Mouse (Mus musculus) lung, adult 18-20 months (tissue): ENCODE data around the gene Txlna.

Experiments used
- DNase-seq, 2 experiments: peaks; one replicate each; pipeline ENCODE4 v3.0.0; 2022; ENCODE audit warnings: mixed read lengths in 2 of 2

Txlna gene

DNA sequence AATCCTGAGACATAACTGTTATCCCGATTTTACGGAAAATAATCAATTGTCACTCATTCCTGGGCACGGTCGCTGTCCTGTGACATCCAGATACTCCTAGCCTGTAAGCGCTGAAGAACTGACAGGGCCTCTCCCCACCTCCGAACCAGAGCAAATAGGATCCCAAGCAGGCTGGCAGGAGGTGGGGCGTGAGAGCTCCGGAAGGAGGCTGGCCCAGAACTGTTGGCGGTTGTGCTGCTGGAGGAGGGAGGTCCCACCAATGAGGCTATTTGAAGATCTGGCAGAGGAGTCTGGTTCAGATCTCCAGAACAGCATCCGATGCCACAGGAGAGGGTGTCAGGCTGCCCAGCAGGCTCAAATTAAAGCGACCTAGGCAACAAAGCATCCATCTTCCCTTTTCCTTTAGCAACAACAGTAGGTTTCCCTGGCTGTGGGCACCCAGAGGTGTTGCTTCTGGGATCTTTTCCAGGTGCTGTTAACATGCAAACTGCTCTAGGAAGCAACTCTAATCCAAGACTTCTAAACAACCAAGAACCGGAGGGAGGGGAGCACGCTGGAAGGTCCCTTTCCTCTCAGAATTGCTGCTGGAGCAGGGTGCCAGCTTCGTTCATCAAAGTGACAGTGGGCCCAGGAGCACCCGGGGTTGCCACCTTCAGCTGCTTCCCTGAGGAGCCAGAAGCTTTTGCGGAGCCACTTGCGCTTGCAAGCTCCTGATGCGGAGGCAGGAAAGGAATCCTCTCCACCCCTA lies 16.4 kb downstream of the Txlna start:
- DNase-seq = peak; percentile 89 to 92

- peak; percentile 53 to 58 for DNase-seq
Observed at GRCm38 (mm10) chr4:129623681-129624091, 17.2 kb downstream of the Txlna start, which contains the start of gene Ccdc28b. Ccdc28b (minus strand) TSS chr4:129623947.

DNA sequence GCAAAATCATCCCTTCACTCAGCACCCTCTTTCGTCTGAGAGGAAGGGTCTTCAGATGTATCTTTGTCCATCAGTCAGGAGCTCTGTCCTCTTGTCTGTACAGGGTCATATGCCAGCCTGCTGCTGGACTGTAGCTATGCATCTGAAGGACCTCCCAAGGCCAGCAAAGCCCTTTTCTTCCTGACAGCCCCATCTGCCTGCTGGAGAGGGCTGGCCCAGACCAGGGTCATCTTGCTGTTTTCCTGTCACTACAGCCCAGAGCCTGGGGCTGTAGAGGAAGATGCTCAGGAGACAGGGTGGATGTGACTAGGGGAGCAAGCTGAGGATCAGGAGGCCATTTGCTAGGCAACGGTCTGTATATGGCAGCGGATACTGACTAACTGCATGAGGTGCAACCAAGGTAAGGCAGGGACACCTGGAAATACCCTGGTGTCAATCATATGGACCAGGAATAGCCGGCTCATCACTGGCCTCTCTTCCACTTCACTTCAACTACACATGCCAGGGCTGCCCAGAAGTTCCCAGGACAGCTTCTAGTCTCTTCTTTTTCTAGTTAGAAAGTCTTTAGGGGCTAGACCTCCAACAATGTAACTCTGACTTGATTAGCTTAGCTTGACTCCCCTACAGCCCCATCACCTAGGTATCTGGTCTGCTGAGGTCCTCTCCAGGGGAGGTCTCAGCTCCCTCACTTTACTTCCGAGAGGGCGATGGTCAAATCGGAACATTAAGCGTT lies 17.9 kb downstream of the Txlna start:
- no peak for DNase-seq

DNA sequence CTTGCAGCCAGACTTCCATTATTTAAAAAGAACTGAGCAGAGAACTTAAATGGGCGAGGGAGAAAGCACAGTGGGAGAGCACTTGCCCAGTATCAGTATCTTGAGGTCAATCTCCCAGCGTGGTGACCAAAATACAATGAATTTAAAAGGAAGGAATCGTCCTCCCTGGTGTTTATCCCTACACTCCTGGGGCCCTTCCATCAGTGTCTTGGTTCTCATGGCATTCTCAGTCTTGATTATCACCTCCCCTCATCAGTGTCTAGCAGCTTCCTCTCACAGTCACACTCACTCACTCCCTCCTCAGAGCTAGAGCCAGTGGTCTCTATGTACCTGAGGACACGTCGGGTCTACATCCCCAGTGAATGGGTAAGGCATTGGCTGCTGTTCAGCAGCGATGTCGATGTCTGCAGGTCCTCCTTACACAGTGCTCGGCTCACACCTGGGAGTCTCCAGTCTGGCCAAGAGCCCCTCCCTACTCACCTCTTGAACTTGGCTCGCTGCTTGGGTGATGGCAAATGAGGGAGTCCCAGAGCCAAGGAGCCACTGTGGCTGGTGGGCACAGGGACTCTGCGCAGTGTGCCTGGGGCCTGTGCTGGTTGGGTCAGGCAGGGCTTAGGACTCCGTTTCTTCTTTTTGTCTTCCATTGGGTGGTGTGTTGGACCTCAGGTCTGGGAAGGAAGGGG lies 18.6 kb downstream of the Txlna start:
- no peak for DNase-seq

DNA sequence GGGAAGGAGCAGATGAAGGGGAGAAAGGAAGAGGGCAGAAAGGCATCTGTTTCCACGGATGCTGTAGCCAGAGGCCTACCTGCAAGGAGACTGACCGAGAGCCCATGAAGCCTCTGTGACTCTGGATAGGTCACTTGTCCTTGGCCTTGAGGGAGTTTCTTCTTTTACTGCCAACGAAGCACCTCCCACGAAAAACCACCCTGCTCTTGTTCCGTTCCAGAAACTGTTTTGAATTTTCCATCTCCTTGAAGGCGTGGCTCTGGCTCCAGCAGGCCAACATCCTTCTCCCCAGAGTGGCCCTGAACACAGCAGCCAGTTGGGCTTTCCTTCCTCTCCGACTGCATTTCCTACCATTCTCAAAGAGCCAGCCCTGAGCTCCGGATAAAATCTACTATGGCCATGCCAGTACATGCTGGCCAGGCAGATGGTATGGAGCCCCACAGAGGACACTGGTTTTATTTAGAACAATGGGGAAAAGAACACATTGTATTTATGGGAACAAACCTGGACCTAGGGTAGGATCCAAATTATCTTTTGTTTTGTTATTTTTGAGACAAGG lies 19.5 kb downstream of the Txlna start:
- DNase-seq = peak; percentile 61 to 69

DNA sequence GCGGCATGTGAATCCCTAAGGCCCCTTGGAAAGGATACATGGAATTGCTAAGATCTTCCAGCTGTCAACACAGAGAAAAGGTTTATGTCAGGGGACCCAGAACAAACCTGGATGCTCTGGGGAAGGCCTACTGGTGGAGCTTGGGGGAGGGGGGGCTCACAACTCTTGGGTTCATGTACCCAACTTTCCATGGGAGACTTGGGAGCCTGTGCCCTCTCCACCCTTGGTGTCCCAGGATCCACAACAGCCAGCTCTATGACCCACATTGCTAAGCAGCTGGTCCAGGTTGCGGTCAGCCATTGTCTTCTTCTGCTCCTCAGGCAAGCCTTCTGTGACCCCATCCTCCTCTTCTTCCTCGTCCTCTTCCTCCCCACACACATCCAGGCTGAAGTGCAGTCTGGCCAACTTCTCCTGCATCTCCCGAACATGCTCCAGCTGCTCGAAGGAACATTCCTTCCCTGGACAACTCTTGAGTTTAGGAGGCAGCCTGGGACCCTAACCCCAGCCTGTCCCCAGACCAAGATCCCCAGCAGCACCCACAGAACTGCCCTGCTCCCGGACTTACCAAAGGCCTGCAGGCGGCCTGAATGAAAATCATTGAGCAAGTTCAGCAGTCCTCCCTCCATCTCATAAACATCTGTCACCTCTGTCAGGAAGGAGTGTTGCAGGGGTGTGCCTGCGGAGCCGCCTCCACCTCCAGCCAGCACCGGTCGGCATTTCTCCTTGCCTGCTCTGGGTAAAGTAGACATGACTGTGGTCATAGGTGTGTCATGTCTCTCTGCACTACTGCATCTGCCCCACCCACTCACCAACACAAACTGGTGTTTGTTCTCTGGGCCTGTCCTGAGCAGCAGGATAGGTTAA lies 20.2 kb downstream of the Txlna start:
- no peak for DNase-seq

GRCm38 (mm10) chr4:129618786-129619691 lies 21.8 kb downstream of the Txlna start, which contains the start of gene Iqcc:
Iqcc (minus strand) TSS chr4:129619099.
- DNase-seq = peak; percentile 96 to 97

GRCm38 (mm10) chr4:129618031-129618430 lies 22.8 kb downstream of the Txlna start:
- DNase-seq = no peak

DNA sequence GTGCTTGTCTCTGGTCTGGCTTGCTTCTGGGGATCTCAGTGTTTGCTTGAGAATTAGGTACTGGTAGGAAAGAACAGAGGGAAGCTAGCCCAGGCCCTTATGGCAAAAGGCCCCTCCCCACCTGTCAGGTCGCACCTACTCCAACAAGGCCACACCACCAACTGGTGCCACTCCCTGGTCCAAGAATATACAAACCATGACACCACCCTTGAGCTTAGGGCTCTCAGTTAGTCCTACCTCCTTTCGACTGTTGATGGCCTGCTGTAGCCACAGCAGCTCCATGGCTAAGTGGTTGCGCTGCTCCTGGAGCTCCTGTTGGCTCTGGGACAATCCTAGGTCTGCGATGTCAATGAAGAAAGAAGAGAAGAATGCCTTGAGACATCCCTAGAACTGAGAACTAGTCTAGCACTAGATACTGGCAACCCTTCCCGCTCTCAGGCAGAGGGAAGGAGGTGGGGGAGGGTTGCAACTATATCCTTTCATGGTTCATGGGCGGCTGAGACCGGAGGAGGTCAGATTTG lies 23.7 kb downstream of the Txlna start:
- DNase-seq = no peak

DNA sequence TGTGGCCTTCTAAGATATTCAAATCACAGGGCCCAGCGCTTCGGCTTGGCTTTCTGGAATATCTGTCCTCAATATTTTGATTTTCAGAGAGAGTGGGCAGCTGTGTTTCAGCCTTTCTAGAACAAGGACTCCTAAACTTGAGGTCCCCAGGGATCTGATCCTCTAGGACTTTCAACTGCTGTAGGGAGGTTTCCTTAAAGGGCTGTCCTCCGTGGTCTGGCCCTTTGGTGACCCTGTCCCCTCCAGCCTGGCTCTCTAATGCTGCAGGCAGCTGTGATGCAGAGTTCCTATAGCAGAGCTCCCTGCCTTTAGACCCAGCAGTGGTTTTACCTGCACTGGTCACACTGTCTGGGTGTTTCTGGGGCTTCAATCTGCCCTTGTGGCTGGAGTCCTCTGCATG lies 24.2 kb downstream of the Txlna start:
- DNase-seq = no peak

DNA sequence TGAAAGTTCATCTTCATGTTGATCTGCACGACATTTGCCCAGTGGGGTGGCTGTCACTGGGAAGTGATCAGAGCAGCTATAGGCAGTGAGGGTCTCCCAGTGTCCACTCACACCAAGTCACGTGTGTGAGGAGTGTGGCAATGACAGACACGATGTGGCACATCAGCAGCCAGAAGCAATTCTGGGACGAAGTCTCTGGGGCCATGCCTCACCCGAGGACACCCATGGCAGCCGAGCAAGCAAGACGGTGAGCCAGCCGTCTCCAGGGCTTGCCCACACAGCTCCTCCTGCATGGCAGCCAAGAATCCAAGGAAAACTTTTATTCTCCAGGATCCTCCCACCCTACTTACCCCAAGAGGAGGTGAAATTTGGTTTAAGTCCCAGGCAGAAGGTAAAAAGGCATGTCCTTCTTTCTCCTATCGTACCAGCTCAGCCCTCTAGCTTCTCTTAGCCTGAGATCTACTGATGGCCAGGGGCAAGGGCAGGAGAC lies 25.0 kb downstream of the Txlna start:
- DNase-seq = no peak

DNA sequence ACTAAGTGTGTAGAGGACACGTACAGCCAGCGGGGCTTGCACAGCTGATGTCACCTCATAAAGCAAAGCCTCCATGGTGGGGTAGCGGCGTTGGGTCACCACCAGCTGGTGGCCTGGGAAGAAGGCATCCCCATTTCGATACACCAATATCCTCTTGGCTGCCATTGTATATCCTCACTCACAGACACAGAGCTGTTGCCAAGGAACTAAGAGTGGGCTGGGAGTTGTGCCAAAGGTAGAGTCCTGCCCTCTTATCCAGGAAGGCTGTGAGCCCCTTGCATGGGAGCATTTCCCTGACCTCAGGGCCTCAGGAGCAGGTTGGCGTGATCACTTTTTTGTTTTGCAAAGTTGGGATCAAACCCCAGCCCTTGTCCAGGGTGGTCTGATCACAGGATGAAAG lies 26.8 kb downstream of the Txlna start, which contains the start of gene Dcdc2b:
TSS of gene Dcdc2b (minus strand) at position 165 of the 400 bp plus-strand sequence.
- peak; percentile 83 to 87 for DNase-seq

DNA sequence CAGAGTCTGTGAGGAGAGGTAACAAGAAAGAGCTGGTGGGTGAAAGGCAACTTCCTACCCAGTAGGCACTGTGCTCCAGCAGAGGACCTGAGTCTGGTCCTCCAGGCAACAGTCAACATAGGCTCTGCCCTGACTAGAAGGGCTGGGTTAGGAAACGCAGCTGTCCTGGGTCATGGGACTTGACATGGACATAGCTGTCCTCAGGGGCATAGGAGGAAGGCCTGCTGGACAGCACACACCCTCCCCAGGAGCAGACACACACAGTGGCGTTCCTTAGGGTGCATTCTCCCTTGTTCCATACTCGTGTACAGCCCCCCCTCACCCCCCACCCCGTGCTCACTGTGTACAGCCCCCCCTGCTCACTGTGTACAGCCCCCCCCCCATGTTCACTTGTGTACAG lies 30.4 kb downstream of the Txlna start:
- no peak for DNase-seq

DNA sequence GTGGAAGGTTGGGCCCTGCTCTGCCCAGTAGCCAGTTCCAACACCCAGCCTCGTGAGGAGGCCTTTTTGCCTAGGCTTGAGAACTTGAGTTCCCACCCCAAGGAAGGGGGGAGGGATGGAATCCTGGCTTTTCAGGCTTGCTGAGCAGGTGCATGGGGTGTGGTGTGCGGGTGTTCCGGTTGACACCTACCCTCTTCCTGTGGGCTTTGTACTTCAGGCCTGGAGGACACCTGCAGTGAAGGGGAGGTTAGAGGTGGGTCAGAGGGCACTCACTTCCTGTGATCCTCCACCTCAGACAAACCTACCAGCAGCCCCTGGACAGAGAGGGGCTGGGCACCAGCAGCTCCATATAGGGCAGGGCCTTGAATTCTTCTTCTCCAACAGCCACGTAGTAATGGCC lies 30.8 kb downstream of the Txlna start:
- no peak for DNase-seq

- no peak for DNase-seq
Observed at GRCm38 (mm10) chr4:129609139-129609631, 31.7 kb downstream of the Txlna start.

DNA sequence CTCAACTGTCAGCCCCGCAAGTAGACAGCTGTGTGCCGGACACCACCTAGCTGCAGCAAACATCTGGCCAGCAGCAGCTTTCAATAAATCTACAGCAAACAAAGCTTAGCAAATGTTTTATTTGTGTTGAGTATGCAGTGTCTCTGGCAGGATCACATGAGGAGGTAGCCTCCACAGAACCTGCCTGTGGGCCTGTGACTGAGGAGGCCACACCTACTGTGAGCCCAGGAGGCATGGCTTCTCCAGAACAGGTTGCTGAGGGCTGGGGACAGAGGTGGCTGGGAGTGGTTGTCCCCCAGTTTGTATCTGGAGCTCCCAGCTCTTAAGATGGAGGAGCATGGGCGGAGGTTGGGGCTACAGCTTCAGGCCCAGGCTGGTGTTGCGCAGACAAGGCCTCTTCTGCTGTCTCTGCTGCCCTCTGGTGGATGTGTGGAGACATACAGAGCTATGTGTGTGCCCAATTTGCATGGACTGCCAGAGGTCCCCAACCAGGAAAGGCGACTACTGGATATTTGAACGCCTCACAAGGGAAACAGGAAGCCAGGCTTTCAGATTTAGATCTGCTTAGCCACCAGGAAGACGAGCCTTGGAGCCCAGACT lies 32.3 kb downstream of the Txlna start:
- DNase-seq = peak; percentile 76 to 84

DNA sequence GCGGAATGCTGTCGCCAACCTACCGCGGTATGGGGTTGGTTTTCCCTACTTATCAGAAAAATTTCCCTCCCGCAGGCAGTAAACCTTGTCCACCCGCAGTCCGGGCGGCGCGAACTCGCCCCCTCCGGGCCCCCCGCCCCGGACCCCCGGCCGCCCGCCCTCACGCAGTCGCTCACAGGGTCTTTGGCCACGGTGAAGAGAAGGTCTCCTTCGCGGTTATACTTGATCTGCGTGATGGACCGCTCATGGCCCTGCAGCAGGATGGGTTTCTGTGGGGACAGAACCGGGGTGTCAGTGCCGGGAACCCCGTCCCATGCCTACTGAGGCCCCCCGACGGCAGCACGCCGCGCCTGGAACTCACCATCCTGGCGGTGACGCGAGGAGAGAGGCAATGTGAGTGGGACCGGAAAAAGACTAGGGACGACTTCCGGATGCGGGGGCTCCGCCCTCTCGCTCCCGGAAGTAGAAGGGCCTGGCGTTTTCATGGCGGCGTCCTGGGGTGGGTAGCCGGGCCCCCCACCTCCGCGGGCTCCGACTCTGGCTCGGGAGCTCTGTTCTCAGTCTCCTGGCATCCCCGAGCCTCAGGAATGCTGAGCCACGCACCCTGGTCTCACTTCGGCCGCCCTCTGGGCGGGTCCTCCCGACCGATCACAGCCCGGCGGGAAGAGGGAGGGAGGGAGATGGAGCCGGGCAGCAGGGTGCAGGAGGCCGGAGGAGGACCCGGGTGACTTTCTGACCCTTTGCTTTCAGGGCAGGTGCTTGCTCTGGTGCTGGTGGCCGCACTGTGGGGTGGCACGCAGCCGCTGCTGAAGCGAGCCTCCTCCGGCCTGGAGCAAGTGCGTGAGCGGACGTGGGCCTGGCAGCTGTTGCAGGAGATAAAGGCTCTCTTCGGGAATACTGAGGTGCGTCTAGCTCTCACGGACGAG lies 40.4 kb downstream of the Txlna start, which contains the start of the genes Eif3i and Tmem234:
TSS of gene Eif3i (minus strand) at position 416 of the 926 bp plus-strand sequence.
TSS of gene Tmem234 (plus strand) at position 436 of the 926 bp plus-strand sequence.
- DNase-seq = peak; percentile 84 to 89

- DNase-seq = no peak
Observed at GRCm38 (mm10) chr4:129588865-129589264, 52.0 kb downstream of the Txlna start.

GRCm38 (mm10) chr4:129586943-129587342 lies 53.9 kb downstream of the Txlna start:
- no peak for DNase-seq
